Mouse (Mus musculus) kidney, adult 18-20 months (tissue): ENCODE measurements at regions not wholly inside any gene's neighbourhood (a gene's known extent, or its start where the extent isn't known, plus 50 kb on each side); places are given as distances from the start of the nearest gene placed in this dataset.
"Not testable (repeated sequence)": the region's sequence is repeated elsewhere in the genome, so short reads cannot be mapped to it uniquely, and the experiment has no call there.

Experiments used
- DNase-seq: peaks from one replicate; pipeline ENCODE4 v3.0.0; 2021

- no peak for DNase-seq
Measured at GRCm38 (mm10) chr3:15022773-15023172, 136.7 kb downstream of the Car2 start.

GRCm38 (mm10) chr3:15040866-15041528, 154.9 kb downstream of the Car2 start:
- no peak for DNase-seq

- DNase-seq: no peak
Measured at GRCm38 (mm10) chr3:15053968-15054367, 167.9 kb downstream of the Car2 start.

GRCm38 (mm10) chr3:15055516-15056256, 169.6 kb downstream of the Car2 start:
- DNase-seq: not testable (repeated sequence)

- DNase-seq: peak; percentile 27
Measured at GRCm38 (mm10) chr3:15056788-15057585, 170.9 kb downstream of the Car2 start.

- DNase-seq: no peak
Measured at GRCm38 (mm10) chr3:15065681-15066080, 179.6 kb downstream of the Car2 start.

- no peak for DNase-seq
Measured at GRCm38 (mm10) chr3:15068256-15068655, 182.2 kb downstream of the Car2 start.

GRCm38 (mm10) chr3:15071030-15071883, 185.2 kb downstream of the Car2 start:
- DNase-seq: no peak

GRCm38 (mm10) chr3:15073405-15073804, 187.3 kb downstream of the Car2 start:
- DNase-seq: no peak

GRCm38 (mm10) chr3:15073847-15074246, 187.8 kb downstream of the Car2 start:
- no peak for DNase-seq

- DNase-seq: no peak
Measured at GRCm38 (mm10) chr3:15074949-15075348, 188.9 kb downstream of the Car2 start.

GRCm38 (mm10) chr3:15090124-15090523, 204.1 kb downstream of the Car2 start:
- DNase-seq: no peak

- no peak for DNase-seq
Measured at GRCm38 (mm10) chr3:15098206-15098817, 212.2 kb downstream of the Car2 start.

- no peak for DNase-seq
Measured at GRCm38 (mm10) chr3:15098981-15099380, 212.9 kb downstream of the Car2 start.

- DNase-seq: no peak
Measured at GRCm38 (mm10) chr3:15105627-15106026, 219.6 kb downstream of the Car2 start.

- DNase-seq: no peak
Measured at GRCm38 (mm10) chr3:15106281-15106680, 220.2 kb downstream of the Car2 start.

- no peak for DNase-seq
Measured at GRCm38 (mm10) chr3:15107301-15107700, 221.2 kb downstream of the Car2 start.

- DNase-seq: no peak
Measured at GRCm38 (mm10) chr3:15108239-15108934, 222.3 kb downstream of the Car2 start.

GRCm38 (mm10) chr3:15110037-15110748, 221.9 kb downstream of the Gm9733 start:
- no peak for DNase-seq

GRCm38 (mm10) chr3:15112177-15112838, 219.8 kb downstream of the Gm9733 start:
- DNase-seq: no peak
